Mouse (Mus musculus): ENCODE measurements at regions not wholly inside any gene's neighbourhood (a gene's known extent, or its start where the extent isn't known, plus 50 kb on each side); places are given as distances from the start of the nearest gene placed in this dataset.
A peak's percentile ranks its signal among the peaks of the same experiment; 100 is the strongest.
"Not testable (repeated sequence)": the region's sequence is repeated elsewhere in the genome, so short reads cannot be mapped to it uniquely, and the experiment has no call there.

- no peak for DNase-seq
These were observed 322.7 kb downstream of the Arl4a start for GRCm38 (mm10) chr12:39715120-39715519.

GRCm38 (mm10) chr12:39714169-39714794 is 323.5 kb downstream of the Arl4a start:
- DNase-seq = no peak

- DNase-seq = no peak
These were observed 326.0 kb downstream of the Arl4a start for GRCm38 (mm10) chr12:39711807-39712206.

GRCm38 (mm10) chr12:39709850-39710249 is 328.0 kb downstream of the Arl4a start:
- DNase-seq = no peak

- DNase-seq = no peak
These were observed 340.6 kb downstream of the Arl4a start for GRCm38 (mm10) chr12:39697182-39697581.

GRCm38 (mm10) chr12:39695322-39695721 is 342.5 kb downstream of the Arl4a start:
- DNase-seq = no peak

- DNase-seq = no peak
These were observed 345.8 kb downstream of the Arl4a start for GRCm38 (mm10) chr12:39692043-39692442.

GRCm38 (mm10) chr12:39685399-39685798 is 352.4 kb downstream of the Arl4a start:
- no peak for DNase-seq

GRCm38 (mm10) chr12:39682121-39682520 is 355.7 kb downstream of the Arl4a start:
- DNase-seq = no peak

- DNase-seq = peak; percentile 5
These were observed 362.2 kb downstream of the Arl4a start for GRCm38 (mm10) chr12:39675608-39676007.

- DNase-seq = no peak
These were observed 370.1 kb downstream of the Arl4a start for GRCm38 (mm10) chr12:39667701-39668100.

GRCm38 (mm10) chr12:39665448-39665847 is 372.4 kb downstream of the Arl4a start:
- DNase-seq = peak; percentile 66

GRCm38 (mm10) chr12:39660420-39660819 is 377.4 kb downstream of the Arl4a start:
- DNase-seq = peak; percentile 33

GRCm38 (mm10) chr12:39656606-39657005 is 381.2 kb downstream of the Arl4a start:
- peak; percentile 16 for DNase-seq

GRCm38 (mm10) chr12:39648952-39649351 is 388.9 kb downstream of the Arl4a start:
- DNase-seq = no peak

GRCm38 (mm10) chr12:39646556-39646955 is 391.3 kb downstream of the Arl4a start:
- no peak for DNase-seq

- no peak for DNase-seq
These were observed 392.2 kb downstream of the Arl4a start for GRCm38 (mm10) chr12:39645581-39645980.

GRCm38 (mm10) chr12:39639246-39639645 is 398.6 kb downstream of the Arl4a start:
- DNase-seq = no peak

- no peak for DNase-seq
These were observed 403.5 kb downstream of the Arl4a start for GRCm38 (mm10) chr12:39634337-39634736.

GRCm38 (mm10) chr12:39621266-39621665 is 416.6 kb downstream of the Arl4a start:
- no peak for DNase-seq

- DNase-seq = no peak
These were observed 432.5 kb downstream of the Arl4a start for GRCm38 (mm10) chr12:39605289-39605688.

GRCm38 (mm10) chr12:39604723-39605122 is 433.1 kb downstream of the Arl4a start:
- no peak for DNase-seq

GRCm38 (mm10) chr12:39594726-39595125 is 443.1 kb downstream of the Arl4a start:
- no peak for DNase-seq

GRCm38 (mm10) chr12:39593781-39594180 is 444.0 kb downstream of the Arl4a start:
- DNase-seq = not testable (repeated sequence)

- DNase-seq = no peak
These were observed 450.5 kb downstream of the Arl4a start for GRCm38 (mm10) chr12:39587204-39587909.
